Mouse (Mus musculus): ENCODE data around the gene Mmp11.

The Mmp11 gene

GRCm38 (mm10) chr10:75937851-75938643 lies 1.8 kb upstream of the Mmp11 start:
- no peak for DNase-seq

- no peak for DNase-seq
Observed at GRCm38 (mm10) chr10:75936909-75937667, 792 bp upstream of the Mmp11 start.

- DNase-seq = no peak
Observed at GRCm38 (mm10) chr10:75934991-75935390, 1.3 kb downstream of the Mmp11 start.

- no peak for DNase-seq
Observed at GRCm38 (mm10) chr10:75932891-75933290, 3.4 kb downstream of the Mmp11 start, which contains the start of gene Chchd10. Gene Chchd10 (plus strand): TSS chr10:75933130.

- peak; percentile 72 for DNase-seq
Observed at GRCm38 (mm10) chr10:75932081-75932678, 4.1 kb downstream of the Mmp11 start.

- no peak for DNase-seq
Observed at GRCm38 (mm10) chr10:75931311-75931710, 5.0 kb downstream of the Mmp11 start.

GRCm38 (mm10) chr10:75930304-75930703 lies 6.0 kb downstream of the Mmp11 start:
- DNase-seq = peak; percentile 45

- DNase-seq = no peak
Observed at GRCm38 (mm10) chr10:75926396-75926795, 9.9 kb downstream of the Mmp11 start.

- DNase-seq = no peak
Observed at GRCm38 (mm10) chr10:75924324-75924723, 12.0 kb downstream of the Mmp11 start.

- no peak for DNase-seq
Observed at GRCm38 (mm10) chr10:75921726-75922560, 14.4 kb downstream of the Mmp11 start.

GRCm38 (mm10) chr10:75921026-75921725 lies 15.1 kb downstream of the Mmp11 start, which contains the start of gene Smarcb1:
Gene Smarcb1 (minus strand): TSS chr10:75921617.
- DNase-seq = peak; percentile 97

GRCm38 (mm10) chr10:75919026-75919425 lies 17.3 kb downstream of the Mmp11 start:
- DNase-seq = no peak

- DNase-seq = no peak
Observed at GRCm38 (mm10) chr10:75916840-75917239, 19.5 kb downstream of the Mmp11 start.

- DNase-seq = no peak
Observed at GRCm38 (mm10) chr10:75915557-75915956, 20.7 kb downstream of the Mmp11 start.

GRCm38 (mm10) chr10:75913013-75913589 lies 23.2 kb downstream of the Mmp11 start:
- DNase-seq = no peak

GRCm38 (mm10) chr10:75910698-75911097 lies 25.6 kb downstream of the Mmp11 start:
- DNase-seq = no peak

GRCm38 (mm10) chr10:75906882-75907281 lies 29.4 kb downstream of the Mmp11 start:
- DNase-seq = no peak

GRCm38 (mm10) chr10:75904391-75904790 lies 31.9 kb downstream of the Mmp11 start:
- no peak for DNase-seq

GRCm38 (mm10) chr10:75898846-75899245 lies 37.5 kb downstream of the Mmp11 start:
- no peak for DNase-seq

GRCm38 (mm10) chr10:75898039-75898564 lies 38.2 kb downstream of the Mmp11 start:
- no peak for DNase-seq

- peak; percentile 81 for DNase-seq
Observed at GRCm38 (mm10) chr10:75897373-75897772, 38.9 kb downstream of the Mmp11 start.
